ENCODE assay signal across 8 mouse cellular contexts in genomic region chr14:54785898-54786297, GRCm38 (mm10). TPM values are rescaled to one million over a fixed set of nuclear protein-coding genes. Genes with fewer than 3 reads are reported as not detected.
DNase-seq lines count a peak whose midpoint lies in the region; ATAC-seq and TF ChIP-seq lines count a peak whose summit lies in the region.

No protein-coding gene starts in this region.

- ATAC-seq in liver, embryonic 14.5 days (ENCODE audit: insufficient read depth): no peak

- no peak overlapping the region for H3K4me3 ChIP-seq in liver, embryonic 14.5 days (ENCODE audit: insufficient read depth in 1 of 2, low read depth in 2 of 2, low read length in 2 of 2)

- no peak for TF ChIP-seq EP300 in liver, embryonic 14.5 days (IDR thresholded peaks at IDR 0.05; ENCODE audit: low read depth)

- no peak overlapping the region for H3K4me2 ChIP-seq in liver, embryonic 14.5 days (ENCODE audit: low read depth)

- intact Hi-C loops in heart, postnatal 10 days (cut with DNase I): loop anchor here (1.0 kb wide), 1 partner anchor 72 kb away; no protein-coding TSS in a partner anchor

- H3K9ac ChIP-seq in liver, embryonic 14.5 days (replicated peaks): no peak overlapping the region

- H3K4me1 ChIP-seq in liver, embryonic 14.5 days (replicated peaks; ENCODE audit: control insufficient read depth in 2 of 2, insufficient read depth in 2 of 2, low read length in 1 of 2): peaks cover 0 to 3% of the 10 kb centered on the region in 2 experiments; a peak in 1 of 4 replicates

- H3K9me3 ChIP-seq in liver, embryonic 14.5 days (ENCODE audit: control insufficient read depth, low read length): no peaks in the 10 kb centered on the region

- peaks cover 27% of the 10 kb centered on the region for H3K27me3 ChIP-seq in liver, embryonic 14.5 days (ENCODE audit: control insufficient read depth, insufficient read depth, low read length)

- DNase-seq in layer of hippocampus, adult 11-12 months (ENCODE audit: low spot score): peak; percentile 71
- no peak for DNase-seq in layer of hippocampus, adult 9-10 months (ENCODE audit: low spot score)
- DNase-seq in adrenal gland, adult 2 months: peak; percentile 68
- DNase-seq in embryo, embryonic 11.5 days (ENCODE audit: low read depth, low spot score): peak; percentile 50
- DNase-seq in heart, postnatal 10 days: peak; percentile 48 to 76
- peak; percentile 49 to 60 (median 52) for DNase-seq in liver, embryonic 14.5 days (ENCODE audit: low read depth in 3 of 3, low spot score in 3 of 3)
- peak; percentile 51 to 60 for DNase-seq in right cerebral cortex, adult 2 months (ENCODE audit: low spot score in 2 of 2)
- peak; percentile 41 for DNase-seq in urinary bladder, postnatal 10 days (ENCODE audit: low spot score)

- TF ChIP-seq CTCF in liver, embryonic 14.5 days (IDR thresholded peaks at IDR 0.05; ENCODE audit: low read depth): peak; percentile 90

- H3K36me3 ChIP-seq in liver, embryonic 14.5 days (replicated peaks; ENCODE audit: control insufficient read depth, insufficient read depth, low read depth): no peaks in the 10 kb centered on the region

- 45% methylated on average over 4 of the region's 4 CpGs for WGBS in liver, embryonic 14.5 days (ENCODE audit: insufficient replicate concordance)

- H3K27ac ChIP-seq in liver, embryonic 14.5 days: no peak overlapping the region

RNA-seq across cellular contexts. Expression of gene Slc7a8, which starts 4.2 kb away (rescaled TPM):
- total RNA-seq in adrenal gland, adult 2 months (2021): 10 to 100 TPM; 24.7 to 74.6 TPM
- polyA plus RNA-seq in adrenal gland, adult 2 months (2012; rRNA removed): 31.9 and 52.9 TPM in 2 replicates
- total RNA-seq in heart, postnatal 10 days (2021): 1 to 10 TPM; 2.4 to 3.6 TPM
- polyA plus RNA-seq in liver, embryonic 14.5 days (2012; rRNA removed): 3.3 and 3.6 TPM in 2 replicates
- polyA plus RNA-seq in liver, embryonic 14.5 days (2014; fragmentation: Nextera tagmentation; extraction: Ambion mirVana): 3.7 and 3.9 TPM in 2 replicates

RNA-seq across cellular contexts. Expression of gene Rnf212b, which starts 28.0 kb away (rescaled TPM):
- 1 to 10 TPM in 1 of 2 experiments, under 1 TPM in 1; 0.35 to 1.5 TPM for total RNA-seq in adrenal gland, adult 2 months (2021)
- 0.22 and 0.24 TPM in 2 replicates for polyA plus RNA-seq in adrenal gland, adult 2 months (2012; rRNA removed)
- total RNA-seq in heart, postnatal 10 days (2021): not detected
- not detected in 2 replicates for polyA plus RNA-seq in liver, embryonic 14.5 days (2012; rRNA removed)
- polyA plus RNA-seq in liver, embryonic 14.5 days (2014; fragmentation: Nextera tagmentation; extraction: Ambion mirVana): not detected in 2 replicates

Comparison
In these comparisons a context has a peak if more than half of its experiments do, and no peak if none do; other contexts are left out.
1. RNA of gene Slc7a8, which starts 4.2 kb away (total RNA-seq): 24.7 to 74.6 TPM in adrenal gland, adult 2 months; 2.4 to 3.6 TPM in heart, postnatal 10 days; every median in the first group is over 4 times any median in the second.